Mouse (Mus musculus) kidney, postnatal 25 days (tissue): ENCODE results near the gene Adgra1.
A peak's percentile ranks its signal among the peaks of the same experiment; 100 is the strongest.

Source experiments
- DNase-seq, 2 experiments: peaks; one replicate each; pipeline ENCODE4 v3.0.0; 2021; ENCODE audit warnings: mixed read lengths in 2 of 2

The Adgra1 gene

DNA sequence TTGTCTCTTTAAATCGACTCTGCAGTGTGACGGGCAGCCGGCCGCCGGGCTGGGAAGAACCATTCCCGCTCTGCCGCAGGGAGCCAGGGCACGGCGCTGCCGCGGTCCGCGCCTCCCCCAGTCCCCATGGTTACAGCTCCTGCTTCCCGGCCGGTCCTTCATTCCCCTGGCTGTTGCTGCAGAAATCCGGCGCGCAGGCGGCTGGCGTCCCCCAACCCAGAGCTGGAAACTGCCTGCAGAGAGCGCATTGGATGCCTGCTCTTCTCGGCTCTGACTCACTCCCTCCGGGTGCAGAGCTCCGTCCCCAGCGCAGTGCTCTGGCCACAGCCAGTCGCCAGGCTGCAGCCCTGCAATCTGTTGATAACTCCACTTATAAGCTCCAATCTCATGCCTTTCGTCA lies at the start of gene Adgra1:
Gene Adgra1, plus strand, starts transcription at position 139 of the 400 bp plus-strand sequence.
- peak; percentile 16 to 54 for DNase-seq

GRCm38 (mm10) chr7:139787382-139787781 lies 46.6 kb upstream of the Adgra1 start:
- no peak for DNase-seq

DNA sequence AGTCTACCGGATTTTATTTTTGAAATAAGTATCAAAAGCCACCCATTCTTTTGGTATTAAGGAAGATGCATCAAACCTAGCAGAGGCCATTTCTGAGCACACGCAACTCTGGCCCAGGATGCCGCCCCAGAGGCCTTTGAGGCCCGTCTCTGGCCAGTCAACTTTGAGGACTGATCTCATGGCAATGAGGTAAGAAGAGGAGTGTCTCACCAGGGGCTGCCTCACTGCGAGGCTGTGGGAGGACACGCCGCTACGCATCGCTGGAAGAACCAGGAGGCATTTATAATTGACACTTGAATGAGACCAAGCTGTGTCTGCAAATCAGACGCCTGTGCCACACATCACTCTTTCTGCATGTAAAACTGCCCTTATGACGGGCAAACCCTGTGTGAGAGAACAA lies 45.0 kb upstream of the Adgra1 start:
- no peak for DNase-seq

- no peak for DNase-seq
These were observed 44.3 kb upstream of the Adgra1 start for GRCm38 (mm10) chr7:139789718-139790117.

GRCm38 (mm10) chr7:139791601-139792000 lies 42.4 kb upstream of the Adgra1 start:
- no peak for DNase-seq

GRCm38 (mm10) chr7:139795004-139795605 lies 38.9 kb upstream of the Adgra1 start:
- no peak for DNase-seq

- no peak for DNase-seq
These were observed 36.5 kb upstream of the Adgra1 start for GRCm38 (mm10) chr7:139797186-139798109.

DNA sequence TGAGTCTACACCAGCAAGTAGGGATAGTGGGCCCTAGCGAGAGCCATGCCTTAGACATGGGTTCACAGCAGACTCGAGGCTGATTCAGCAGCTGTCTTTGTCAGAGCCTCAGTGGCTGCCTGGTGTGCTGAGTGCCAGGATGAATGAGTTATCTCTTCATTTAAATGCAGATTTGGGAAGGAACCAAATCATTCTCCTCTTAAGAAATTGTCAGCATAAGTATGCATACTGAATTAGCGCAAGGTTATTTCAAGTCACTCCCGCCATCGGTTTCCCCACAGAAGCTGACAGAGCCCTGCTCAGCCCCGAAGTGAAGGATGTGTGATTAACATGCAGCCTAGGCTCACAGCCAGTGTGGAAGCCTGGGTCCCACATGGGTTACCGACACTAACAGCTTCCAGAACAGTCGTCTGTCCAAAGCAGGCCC lies 27.8 kb upstream of the Adgra1 start:
- DNase-seq = no peak

DNA sequence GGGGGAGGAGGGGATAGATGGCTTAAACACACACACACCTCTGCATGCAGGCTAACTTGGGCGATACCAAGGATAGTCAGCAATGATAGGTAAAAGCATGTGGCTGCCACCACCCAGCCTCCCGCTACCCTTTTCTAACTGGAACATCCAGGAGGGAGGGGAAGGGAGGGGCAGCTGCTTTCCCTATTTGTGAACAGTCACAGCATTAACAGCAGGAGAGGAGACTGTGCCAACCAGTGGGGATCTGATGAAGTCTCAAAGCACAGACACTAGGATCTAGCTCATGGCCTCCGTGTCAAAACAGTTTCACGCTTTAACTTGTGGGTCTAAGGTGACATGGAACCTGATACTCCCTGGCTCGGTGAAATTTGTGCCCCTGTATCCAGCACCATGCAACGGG lies 23.9 kb upstream of the Adgra1 start:
- no peak for DNase-seq

GRCm38 (mm10) chr7:139811706-139812105 lies 22.3 kb upstream of the Adgra1 start:
- no peak for DNase-seq

- DNase-seq = peak in 1 of 2 experiments; percentile 13
These were observed 20.3 kb upstream of the Adgra1 start for GRCm38 (mm10) chr7:139813577-139814207.

DNA sequence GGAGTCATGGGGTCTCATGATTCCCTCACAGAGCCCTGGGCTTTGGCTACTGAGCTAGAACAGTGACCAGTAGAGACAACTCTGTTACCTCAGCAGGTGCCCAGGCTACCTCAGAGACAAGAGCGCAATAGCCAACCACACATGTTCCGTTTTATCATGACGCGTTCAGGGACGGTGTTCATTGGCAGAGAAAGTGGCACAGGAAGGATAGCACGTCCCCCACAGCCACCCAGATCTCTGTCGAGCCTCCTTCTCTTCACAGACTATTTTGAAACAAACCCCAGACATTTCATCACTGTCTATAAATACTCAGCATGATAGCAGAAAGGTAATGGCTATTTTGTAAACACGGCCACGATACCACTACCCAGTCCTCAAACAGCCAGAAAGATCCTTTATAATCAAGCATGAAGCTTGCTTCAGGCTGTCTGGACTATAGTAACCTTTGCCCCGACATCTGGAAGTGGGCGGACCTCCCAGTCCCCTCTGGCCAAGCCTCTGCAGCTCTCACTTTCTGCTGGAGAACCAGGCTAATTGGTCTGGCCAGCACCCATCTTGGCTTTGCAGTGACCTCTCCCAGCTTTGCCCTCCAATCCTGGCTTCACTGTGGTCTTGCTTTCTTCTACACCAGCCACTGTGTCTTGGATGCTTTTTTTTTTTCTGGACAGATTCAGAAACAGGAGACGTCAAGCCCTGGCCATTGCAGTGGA lies 11.5 kb upstream of the Adgra1 start:
- DNase-seq = no peak

GRCm38 (mm10) chr7:139827687-139828086 lies 6.3 kb upstream of the Adgra1 start:
- peak in 1 of 2 experiments; percentile 7 for DNase-seq

DNA sequence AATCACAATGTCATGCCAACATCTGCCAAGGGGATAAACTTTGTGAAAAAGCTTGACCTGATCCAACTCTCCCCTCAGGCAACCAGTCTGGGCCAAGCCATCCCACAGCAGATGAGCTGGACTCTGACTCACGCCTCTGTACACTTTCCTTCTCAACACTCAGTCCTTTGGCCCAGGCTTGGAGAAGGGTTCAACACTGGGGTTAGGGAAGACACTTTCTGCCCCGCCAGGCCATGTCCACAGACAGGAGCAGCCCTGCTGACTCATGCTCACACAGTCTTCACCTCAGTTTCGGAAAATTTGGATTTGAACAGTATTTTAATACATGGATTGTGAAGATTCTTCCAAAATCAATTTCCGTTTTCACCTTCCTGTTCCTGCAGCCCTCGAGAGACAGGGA lies 442 bp upstream of the Adgra1 start:
- no peak for DNase-seq

GRCm38 (mm10) chr7:139835140-139836131 lies 1.5 kb downstream of the Adgra1 start:
- DNase-seq = no peak

DNA sequence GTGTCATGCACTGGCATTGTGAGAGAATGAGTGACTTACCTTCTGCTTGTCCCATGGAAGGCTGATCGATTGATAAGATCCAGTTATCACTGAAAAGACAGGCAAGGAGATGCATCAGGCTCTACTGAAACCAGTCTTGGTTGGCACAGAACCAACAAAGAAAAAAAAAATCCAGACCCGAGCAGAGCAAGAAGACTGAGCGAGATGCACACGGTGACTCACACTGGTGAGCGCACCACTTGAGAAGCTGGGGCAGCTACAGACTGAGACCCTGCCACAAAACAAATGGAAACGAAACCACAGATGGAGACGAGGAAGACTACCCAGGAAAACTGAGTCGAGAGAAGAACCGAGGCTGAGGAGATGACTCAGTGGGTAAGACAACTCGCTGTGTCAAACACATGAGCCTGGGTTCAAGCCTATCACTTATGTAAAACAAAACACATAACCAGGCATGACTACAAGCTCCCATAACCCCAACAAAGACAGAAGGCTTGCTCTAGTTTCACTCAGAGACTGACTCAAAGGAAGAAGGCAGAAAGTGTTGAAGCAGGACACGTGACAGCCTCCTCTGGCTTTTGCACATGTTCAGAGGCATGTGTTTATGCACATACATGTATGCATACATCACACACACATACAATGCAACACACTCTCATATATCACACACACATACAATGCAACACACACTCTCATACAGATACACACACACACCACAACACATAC lies 6.6 kb downstream of the Adgra1 start:
- no peak for DNase-seq

DNA sequence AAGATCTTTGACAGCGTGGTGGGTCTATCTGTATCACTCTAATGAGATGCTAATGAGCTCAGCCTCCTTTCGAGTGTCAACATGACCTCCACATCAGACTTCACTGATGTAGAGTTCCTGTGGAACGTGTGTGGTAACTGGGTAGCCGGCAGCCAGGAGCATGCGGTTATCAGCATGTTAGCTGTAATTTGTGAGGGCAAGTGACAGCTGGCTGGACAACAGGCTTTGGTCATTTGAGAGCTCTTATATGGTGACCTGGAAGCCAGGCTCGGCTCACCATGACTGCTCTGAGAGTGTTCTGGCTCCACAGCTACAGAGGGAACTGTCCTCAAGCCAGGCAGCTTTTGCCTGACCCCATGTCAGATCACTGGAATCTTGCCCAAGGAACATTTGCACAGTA lies 8.4 kb downstream of the Adgra1 start:
- peak in 1 of 2 experiments; percentile 13 for DNase-seq

- DNase-seq = no peak
These were observed 9.2 kb downstream of the Adgra1 start for GRCm38 (mm10) chr7:139843140-139843539.

- DNase-seq = peak; percentile 24 to 51
These were observed 9.8 kb downstream of the Adgra1 start for GRCm38 (mm10) chr7:139843776-139844175.

- no peak for DNase-seq
These were observed 11.1 kb downstream of the Adgra1 start for GRCm38 (mm10) chr7:139845101-139845500.

DNA sequence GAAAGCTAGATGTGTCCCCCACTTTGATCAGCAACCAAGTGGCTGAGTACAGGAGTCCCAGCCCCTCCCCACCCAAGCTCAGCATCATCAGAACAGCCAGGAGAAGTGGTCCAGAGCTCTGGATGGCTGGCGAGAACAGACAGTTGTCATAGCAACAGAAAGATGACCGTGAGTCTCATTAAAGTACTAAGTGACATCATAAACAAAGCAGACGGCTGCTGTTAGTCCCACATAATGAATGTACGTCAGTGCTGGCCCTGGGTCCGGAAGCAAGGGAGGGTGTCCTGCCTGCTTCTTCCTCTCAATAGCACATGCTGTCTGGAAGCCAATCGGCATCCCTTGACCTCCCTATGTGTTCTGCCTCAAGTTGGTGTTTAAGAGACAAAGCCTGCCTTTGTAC lies 16.2 kb downstream of the Adgra1 start:
- DNase-seq = no peak
